Mouse (Mus musculus) left cerebral cortex, adult 18-20 months (tissue): ENCODE results near the gene Rgs3. TPM values are rescaled to one million over a fixed set of nuclear protein-coding genes. Genes with fewer than 3 reads are reported as not detected.
A peak's percentile ranks its signal among the peaks of the same experiment; 100 is the strongest.

Experiments used
- DNase-seq, 2 experiments: peaks; one replicate each; pipeline ENCODE4 v3.0.0; 2021 to 2022; ENCODE audit warnings: low spot score in 2 of 2, mixed read lengths in 1 of 2
- total RNA-seq, 2 experiments: library from RNA; stranded (reverse); gene quantifications; 2 replicates each; pipeline ENCODE4 v1.2.3; 2021

The Rgs3 gene
- total RNA-seq, 2 experiments from 2014 or later, result 25.7 TPM

- no peak for DNase-seq
Measured at GRCm38 (mm10) chr4:62651179-62651760, 91.6 kb downstream of the Rgs3 start.

GRCm38 (mm10) chr4:62652215-62652614 is 92.6 kb downstream of the Rgs3 start:
- DNase-seq, result no peak

GRCm38 (mm10) chr4:62652921-62653757 is 93.5 kb downstream of the Rgs3 start:
- no peak for DNase-seq

- no peak for DNase-seq
Measured at GRCm38 (mm10) chr4:62653922-62654661, 94.4 kb downstream of the Rgs3 start.

- DNase-seq, result no peak
Measured at GRCm38 (mm10) chr4:62659264-62659663, 99.6 kb downstream of the Rgs3 start.

GRCm38 (mm10) chr4:62659861-62660553 is 100.4 kb downstream of the Rgs3 start:
- no peak for DNase-seq

- DNase-seq, result no peak
Measured at GRCm38 (mm10) chr4:62660554-62660864, 100.9 kb downstream of the Rgs3 start.

GRCm38 (mm10) chr4:62661311-62661849 is 101.7 kb downstream of the Rgs3 start:
- no peak for DNase-seq

GRCm38 (mm10) chr4:62663348-62663747 is 103.7 kb downstream of the Rgs3 start:
- no peak for DNase-seq

GRCm38 (mm10) chr4:62665842-62666241 is 106.2 kb downstream of the Rgs3 start:
- no peak for DNase-seq

GRCm38 (mm10) chr4:62668666-62669065 is 109.0 kb downstream of the Rgs3 start:
- no peak for DNase-seq

- DNase-seq, result no peak
Measured at GRCm38 (mm10) chr4:62669094-62670071, 109.7 kb downstream of the Rgs3 start.

- DNase-seq, result no peak
Measured at GRCm38 (mm10) chr4:62673531-62674030, 113.9 kb downstream of the Rgs3 start.

- peak in 1 of 2 experiments; percentile 12 for DNase-seq
Measured at GRCm38 (mm10) chr4:62674031-62674995, 114.7 kb downstream of the Rgs3 start.

GRCm38 (mm10) chr4:62675394-62675793 is 115.7 kb downstream of the Rgs3 start:
- no peak for DNase-seq

GRCm38 (mm10) chr4:62677047-62677737 is 117.5 kb downstream of the Rgs3 start:
- DNase-seq, result no peak

- no peak for DNase-seq
Measured at GRCm38 (mm10) chr4:62679157-62679556, 119.5 kb downstream of the Rgs3 start.

- DNase-seq, result no peak
Measured at GRCm38 (mm10) chr4:62681467-62681866, 121.8 kb downstream of the Rgs3 start.
